Mouse (Mus musculus) limb, embryonic 10.5 days (tissue): ENCODE results near the gene Snx7. TPM values are rescaled to one million over a fixed set of nuclear protein-coding genes. Genes with fewer than 3 reads are reported as not detected.

Experiments used
- DNase-seq: peaks from one replicate; pipeline ENCODE4 v3.0.0-alpha.2; 2017; ENCODE audit warnings: low spot score
- H3K27ac ChIP-seq: fragments of 300-500 bp; sonication (generic); 2 replicates; pipeline ENCODE4 v1.5.1; 2016; ENCODE audit warnings: mild to moderate bottlenecking
- H3K27me3 ChIP-seq: fragments of 300-500 bp; sonication (generic); 2 replicates; pipeline ENCODE4 v1.6.1; 2016; ENCODE audit warnings: low read depth, mild to moderate bottlenecking; ENCODE audit not compliant: poor library complexity, severe bottlenecking
- H3K36me3 ChIP-seq: fragments of 300-500 bp; sonication (generic); 2 replicates; pipeline ENCODE4 v1.6.1; 2016; ENCODE audit warnings: mild to moderate bottlenecking, moderate library complexity
- H3K4me1 ChIP-seq: fragments of 300-500 bp; sonication (generic); 2 replicates; pipeline ENCODE4 v1.6.1; 2016
- H3K4me3 ChIP-seq: fragments of 300-500 bp; sonication (generic); 2 replicates; pipeline ENCODE4 v1.5.1; 2016; ENCODE audit warnings: mild to moderate bottlenecking, moderate library complexity
- H3K9me3 ChIP-seq: fragments of 300-500 bp; sonication (generic); replicated peaks from 2 replicates; pipeline ENCODE4 v1.6.1; 2016; ENCODE audit warnings: mild to moderate bottlenecking
- WGBS: fragments of 180-500 bp; shearing (Covaris S2); methylation state at CpG from one replicate; pipeline ENCODE4 v1.1.7; 2016; 5-methylcytosine and 5-hydroxymethylcytosine counted together
- polyA plus RNA-seq: library from polyadenylated mRNA; unstranded; fragments of >200 nt; fragmentation: Nextera tagmentation; extraction: Ambion mirVana; gene quantifications from 2 replicates; pipeline ENCODE4 v1.2.1, GENCODE M21; 2016

The Snx7 gene
- 12.7 and 12.8 TPM in 2 replicates for polyA plus RNA-seq

- WGBS: under 1% methylated on average over 52 of the region's 53 CpGs
- peaks cover 13% of the 10 kb centered on the region for H3K4me1 ChIP-seq
- peak; percentile 89 for DNase-seq
- peak within 1 kb of the TSS; percentile 68 for H3K4me3 ChIP-seq
- no peaks in the 10 kb centered on the region for H3K27me3 ChIP-seq
- peak within 1 kb of the TSS; percentile 89 for H3K27ac ChIP-seq
- no peaks in the 10 kb centered on the region for H3K36me3 ChIP-seq
- no peaks in the 10 kb centered on the region for H3K9me3 ChIP-seq
Measured at GRCm38 (mm10) chr3:117868637-117869323, at the start of gene Snx7. Gene Snx7 (minus strand): TSS chr3:117868936.

DNA sequence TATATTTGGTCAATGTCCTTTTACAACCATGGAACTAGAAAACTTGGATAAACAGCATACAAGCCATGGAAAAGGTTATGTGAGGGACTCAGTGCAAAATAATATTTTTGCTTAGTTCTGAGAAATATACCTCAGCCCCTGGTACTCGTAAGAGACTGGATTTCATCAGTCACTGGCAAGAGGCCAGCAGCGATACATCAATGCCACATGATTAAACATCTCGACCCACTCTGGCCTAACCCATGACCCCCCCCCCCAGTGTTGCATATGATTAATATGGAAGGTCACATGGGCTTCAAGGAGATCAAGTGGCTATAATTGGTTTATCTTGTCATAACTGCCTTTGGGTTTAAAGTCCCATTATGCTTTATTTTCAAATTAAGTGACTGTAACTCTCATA lies 46.7 kb upstream of the Snx7 start:
- WGBS: 73% methylated on average over 3 of the region's 3 CpGs
- no peak for DNase-seq
- Histone ChIP-seq H3K4me3 (no peak overlapping the region), H3K27ac (no peak overlapping the region), H3K4me1 (no peaks in the 10 kb centered on the region), H3K36me3 (no peaks in the 10 kb centered on the region), H3K27me3 (no peaks in the 10 kb centered on the region), H3K9me3 (no peaks in the 10 kb centered on the region)

GRCm38 (mm10) chr3:117893736-117894135 lies 25.0 kb upstream of the Snx7 start:
- WGBS: 81% methylated on average over 2 of the region's 2 CpGs
- no peaks in the 10 kb centered on the region for H3K27me3 ChIP-seq

DNA sequence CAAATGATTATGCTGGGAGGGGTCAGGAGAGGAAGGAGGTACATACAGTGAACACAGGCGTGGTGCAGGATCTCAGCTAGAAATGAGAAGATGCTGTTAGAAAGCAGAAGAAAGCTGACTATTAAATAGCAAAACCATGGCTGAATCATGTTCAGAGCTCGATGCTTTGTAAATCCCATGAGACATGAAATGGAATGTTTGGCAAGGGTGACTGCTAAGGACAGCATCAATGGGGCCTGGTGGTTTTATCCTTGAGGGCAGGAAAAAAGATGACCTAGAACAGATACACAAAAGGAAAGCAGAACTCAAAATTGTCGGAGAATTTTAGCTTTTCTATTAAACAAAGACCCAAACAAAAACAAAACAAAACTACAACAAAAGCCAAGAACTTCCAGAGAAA lies 6.7 kb upstream of the Snx7 start:
- H3K27ac ChIP-seq: no peak overlapping the region
- whole genome bisulfite sequencing: 88% methylated on average over 3 of the region's 3 CpGs
- H3K36me3 ChIP-seq: no peaks in the 10 kb centered on the region
- H3K27me3 ChIP-seq: no peaks in the 10 kb centered on the region
- H3K4me1 ChIP-seq: no peaks in the 10 kb centered on the region
- no peak overlapping the region for H3K4me3 ChIP-seq
- DNase-seq: no peak
- no peaks in the 10 kb centered on the region for H3K9me3 ChIP-seq

More at GRCm38 (mm10) chr3:117893736-117894135, 25.0 kb upstream of the Snx7 start:
- H3K4me1 ChIP-seq: no peaks in the 10 kb centered on the region
- DNase-seq: no peak
- H3K4me3 ChIP-seq: no peak overlapping the region
- no peaks in the 10 kb centered on the region for H3K36me3 ChIP-seq
- H3K27ac ChIP-seq: no peak overlapping the region
- no peaks in the 10 kb centered on the region for H3K9me3 ChIP-seq

DNA sequence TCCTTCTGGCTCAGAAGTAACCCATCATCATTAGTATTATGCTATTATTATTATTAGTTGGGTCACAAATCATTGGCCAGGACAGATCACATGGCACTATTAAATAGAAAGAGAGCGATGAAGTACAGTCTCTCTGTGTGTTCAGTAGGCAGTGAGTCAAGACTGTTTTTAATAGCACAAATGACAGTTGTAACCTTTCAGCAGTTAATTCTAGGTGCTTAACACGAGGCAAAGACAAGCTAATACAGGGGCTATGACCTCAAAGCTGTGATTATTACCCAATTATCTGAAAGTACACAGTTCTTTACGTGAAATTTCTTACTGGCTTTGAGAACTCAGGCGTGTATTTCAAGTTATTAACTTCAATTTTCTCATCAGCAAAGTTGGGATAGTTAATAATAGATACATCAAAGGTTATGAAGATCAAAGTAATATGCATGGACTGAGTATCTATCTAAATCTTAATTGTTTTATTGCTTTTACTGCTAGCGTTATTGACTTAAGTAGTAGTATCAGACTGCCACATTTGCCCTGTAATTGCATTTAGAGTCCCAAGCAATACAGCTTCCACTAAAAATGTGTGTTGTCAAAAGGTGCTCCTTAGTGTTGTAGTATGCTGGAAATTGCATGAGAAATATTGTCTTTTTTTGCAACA lies 4.6 kb upstream of the Snx7 start:
- 62% methylated on average over 5 of the region's 5 CpGs for WGBS
- Histone ChIP-seq H3K9me3 (no peaks in the 10 kb centered on the region), H3K27me3 (no peaks in the 10 kb centered on the region), H3K4me3 (no peak overlapping the region), H3K36me3 (no peaks in the 10 kb centered on the region), H3K4me1 (peaks cover 8% of the 10 kb centered on the region), H3K27ac (no peak overlapping the region)
- no peak for DNase-seq

DNA sequence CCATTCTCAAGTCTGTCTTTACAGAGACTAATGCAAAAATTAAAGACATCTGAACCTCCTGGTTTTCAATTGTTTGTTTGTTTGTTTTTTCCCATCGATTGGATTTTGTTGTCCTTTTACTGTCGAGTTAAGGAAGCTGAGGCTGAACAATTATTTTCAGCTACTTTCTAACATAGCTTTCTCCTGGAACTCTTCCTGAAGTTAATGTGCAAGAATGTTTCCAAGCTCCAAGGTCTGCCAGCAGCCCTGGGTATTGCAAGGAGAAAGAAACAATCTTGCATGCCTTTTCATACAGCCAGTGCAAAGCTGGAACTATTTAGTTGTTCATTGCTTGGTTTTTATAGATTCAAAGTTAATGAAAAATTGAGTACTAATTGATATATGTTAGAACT lies 584 bp upstream of the Snx7 start:
- 36% methylated on average over 2 of the region's 2 CpGs for WGBS

DNA sequence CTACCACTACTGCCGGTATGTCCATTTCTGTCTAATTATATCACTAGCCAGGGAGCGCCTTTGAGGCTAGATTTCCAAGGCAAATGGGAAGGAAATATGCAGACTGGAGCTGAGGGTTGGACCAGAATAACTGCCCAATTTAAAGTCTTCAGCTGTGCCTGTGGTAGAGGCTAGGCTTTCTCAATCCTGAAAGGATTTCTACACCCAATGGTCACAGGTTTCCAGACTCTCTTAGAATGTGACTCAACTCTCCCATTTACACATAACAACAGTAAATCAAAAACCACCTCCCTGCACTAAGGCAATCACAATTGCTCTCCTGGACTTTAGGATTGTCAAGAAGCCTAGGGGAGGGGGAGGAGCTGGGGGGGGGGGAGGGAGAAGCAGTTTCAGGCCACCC lies 645 bp downstream of the Snx7 start:
- no peaks in the 10 kb centered on the region for H3K27me3 ChIP-seq
- H3K27ac ChIP-seq: peak overlapping the region; percentile 89; the same call in 1 of the 2 replicates
- H3K4me3 ChIP-seq: peak overlapping the region; percentile 68
- 88% methylated on average over 2 of the region's 2 CpGs for WGBS
- no peaks in the 10 kb centered on the region for H3K36me3 ChIP-seq
- H3K9me3 ChIP-seq: no peaks in the 10 kb centered on the region
- H3K4me1 ChIP-seq: peaks cover 13% of the 10 kb centered on the region
- no peak for DNase-seq

More for the DNA sequence above, 584 bp upstream of the Snx7 start:
- peak overlapping the region; percentile 89 for H3K27ac ChIP-seq
- H3K9me3 ChIP-seq: no peaks in the 10 kb centered on the region
- H3K36me3 ChIP-seq: no peaks in the 10 kb centered on the region
- H3K27me3 ChIP-seq: no peaks in the 10 kb centered on the region
- peak overlapping the region; percentile 68 for H3K4me3 ChIP-seq
- peaks cover 13% of the 10 kb centered on the region for H3K4me1 ChIP-seq
- no peak for DNase-seq

GRCm38 (mm10) chr3:117866696-117867407 lies 1.9 kb downstream of the Snx7 start:
- Histone ChIP-seq H3K4me1 (peaks cover 13% of the 10 kb centered on the region), H3K27me3 (no peaks in the 10 kb centered on the region), H3K27ac (no peak overlapping the region), H3K4me3 (no peak overlapping the region), H3K9me3 (no peaks in the 10 kb centered on the region), H3K36me3 (no peaks in the 10 kb centered on the region)
- 84% methylated on average over 12 of the region's 12 CpGs for WGBS
- DNase-seq: no peak

DNA sequence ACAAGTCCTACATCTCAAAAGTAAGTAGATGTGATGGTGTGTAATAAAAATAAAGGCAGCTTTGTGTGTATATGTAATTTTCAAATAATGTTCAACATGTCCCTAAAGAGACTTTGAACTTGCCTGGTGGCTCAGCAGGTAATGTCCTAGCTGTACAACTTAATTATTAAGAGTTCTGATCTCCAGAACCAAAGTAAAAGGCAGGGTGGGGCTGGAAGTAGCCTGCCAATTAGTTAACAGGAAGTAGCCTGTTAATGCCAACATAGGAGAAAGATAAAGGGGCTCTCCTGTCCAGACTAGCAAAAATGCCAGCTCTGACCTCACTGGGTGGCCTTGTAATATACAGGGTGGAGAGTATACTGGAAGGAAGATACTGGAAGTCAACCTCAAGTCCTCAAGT lies 3.1 kb downstream of the Snx7 start:
- Histone ChIP-seq H3K4me3 (no peak overlapping the region), H3K9me3 (no peaks in the 10 kb centered on the region), H3K4me1 (peaks cover 13% of the 10 kb centered on the region), H3K27ac (no peak overlapping the region), H3K36me3 (no peaks in the 10 kb centered on the region), H3K27me3 (no peaks in the 10 kb centered on the region)
- no peak for DNase-seq

- Histone ChIP-seq H3K27me3 (no peaks in the 10 kb centered on the region), H3K4me1 (peaks cover 1% of the 10 kb centered on the region), H3K9me3 (no peaks in the 10 kb centered on the region), H3K4me3 (no peak overlapping the region), H3K27ac (no peak overlapping the region), H3K36me3 (0 out of 2 replicates have a peak, but pooled peaks cover 3% of the 10 kb centered on the region)
- no peak for DNase-seq
- WGBS: 82% methylated on average over 2 of the region's 2 CpGs
Measured at GRCm38 (mm10) chr3:117862951-117863350, 5.8 kb downstream of the Snx7 start.

DNA sequence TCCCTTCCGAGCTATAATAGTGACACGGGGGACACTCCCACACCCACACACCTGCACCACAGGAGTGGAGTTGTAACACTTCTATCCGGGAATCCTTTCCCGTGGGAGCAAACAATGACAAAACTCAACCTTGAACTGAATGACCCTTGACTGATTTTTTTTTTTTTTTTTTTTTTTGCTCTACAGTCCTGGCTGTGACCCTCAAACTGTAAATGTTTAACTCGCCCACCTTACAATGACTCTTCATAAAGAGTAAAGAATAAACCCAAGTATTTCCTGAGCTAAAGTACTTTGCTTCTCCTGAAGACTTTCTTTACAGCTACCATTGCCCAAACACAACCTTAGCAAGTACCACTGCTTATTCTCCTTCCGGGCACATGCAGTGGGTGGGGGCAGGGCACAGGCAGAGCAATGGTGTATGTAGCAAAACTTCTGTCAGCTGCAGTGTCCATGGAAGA lies 6.7 kb downstream of the Snx7 start:
- WGBS: 93% methylated on average over 6 of the region's 6 CpGs
- Histone ChIP-seq H3K27ac (no peak overlapping the region), H3K36me3 (0 out of 2 replicates have a peak, but pooled peaks cover 3% of the 10 kb centered on the region), H3K9me3 (no peaks in the 10 kb centered on the region), H3K4me3 (no peak overlapping the region), H3K4me1 (no peaks in the 10 kb centered on the region), H3K27me3 (no peaks in the 10 kb centered on the region)
- no peak for DNase-seq

- Histone ChIP-seq H3K36me3 (0 out of 2 replicates have a peak, but pooled peaks cover 3% of the 10 kb centered on the region), H3K27me3 (no peaks in the 10 kb centered on the region), H3K4me1 (no peaks in the 10 kb centered on the region), H3K9me3 (no peaks in the 10 kb centered on the region), H3K4me3 (no peak overlapping the region), H3K27ac (no peak overlapping the region)
- DNase-seq: no peak
- 93% methylated on average over 3 of the region's 3 CpGs for WGBS
Measured at GRCm38 (mm10) chr3:117858996-117859395, 9.7 kb downstream of the Snx7 start.

GRCm38 (mm10) chr3:117853729-117854128 lies 15.0 kb downstream of the Snx7 start:
- 85% methylated on average over 3 of the region's 3 CpGs for WGBS
- DNase-seq: no peak
- Histone ChIP-seq H3K27ac (no peak overlapping the region), H3K4me3 (no peak overlapping the region), H3K27me3 (no peaks in the 10 kb centered on the region), H3K9me3 (no peaks in the 10 kb centered on the region), H3K36me3 (no peaks in the 10 kb centered on the region), H3K4me1 (no peaks in the 10 kb centered on the region)
